Mouse (Mus musculus): ENCODE data around the gene Sox8. TPM values are rescaled to one million over a fixed set of nuclear protein-coding genes. Genes with fewer than 3 reads are reported as not detected.
A peak's percentile ranks its signal among the peaks of the same experiment; 100 is the strongest.

The Sox8 gene
- total RNA-seq, 1 experiment, result 0.40 TPM

- Histone ChIP-seq H3K27ac (ENCODE audit: insufficient read depth, low read depth, low read length, poor library complexity, severe bottlenecking) (0 out of 2 replicates have a peak overlapping the region, but pooled peaks have one; percentile 24), H3K9me3 (ENCODE audit: control insufficient read depth, insufficient read depth, low read depth, low read length) (no peaks in the 10 kb centered on the region), H3K4me3 (ENCODE audit: insufficient read depth in 1 of 2, low read depth in 1 of 2, low read length in 2 of 2, poor library complexity in 1 of 2, severe bottlenecking in 1 of 2) (peak overlapping the region; percentile 79 to 97), H3K4me1 (ENCODE audit: control insufficient read depth in 2 of 2, insufficient read depth in 2 of 2, low read length in 2 of 2, poor library complexity in 1 of 2) (peaks cover 2 to 3% of the 10 kb centered on the region in 2 experiments; a peak in 1 of 4 replicates), H3K9ac (ENCODE audit: insufficient read depth, low read depth, low read length, poor library complexity, severe bottlenecking) (peak overlapping the region; percentile 79), H3K36me3 (ENCODE audit: control insufficient read depth, insufficient read depth, low read length, poor library complexity, severe bottlenecking) (no peaks in the 10 kb centered on the region)
- TF ChIP-seq HCFC1 (IDR thresholded peaks at IDR 0.05; ENCODE audit: borderline replicate concordance, insufficient read depth, low read length) (no peak), ZC3H11A (IDR thresholded peaks at IDR 0.05; ENCODE audit: borderline replicate concordance, low read depth, low read length) (no peak), MAFK (IDR thresholded peaks at IDR 0.05; ENCODE audit: insufficient read depth, low read depth, low read length) (no peak), CHD2 (IDR thresholded peaks at IDR 0.05; ENCODE audit: low read depth, low read length) (no peak), ZNF384 (IDR thresholded peaks at IDR 0.05; ENCODE audit: low read depth, low read length) (no peak)
- in situ Hi-C loops (cut with MboI; ENCODE audit: low sequenced_read_pairs in 2 of 2, unreplicated experiment in 2 of 2), result no loop called here
- DNase-seq (ENCODE audit: low read depth, low spot score), result peak; percentile 29
Observed at GRCm38 (mm10) chr17:25579332-25580047, 9.0 kb upstream of the Sox8 start.

GRCm38 (mm10) chr17:25578920-25579319, 8.4 kb upstream of the Sox8 start, which contains the start of gene Lmf1:
Gene Lmf1 (plus strand): TSS chr17:25579085.
- Histone ChIP-seq H3K4me1 (ENCODE audit: control insufficient read depth in 2 of 2, insufficient read depth in 2 of 2, low read length in 2 of 2, poor library complexity in 1 of 2) (peaks cover 2 to 3% of the 10 kb centered on the region in 2 experiments; a peak in 1 of 4 replicates), H3K4me3 (ENCODE audit: insufficient read depth in 1 of 2, low read depth in 1 of 2, low read length in 2 of 2, poor library complexity in 1 of 2, severe bottlenecking in 1 of 2) (peak within 1 kb of the TSS; percentile 79 to 97), H3K9me3 (ENCODE audit: control insufficient read depth, insufficient read depth, low read depth, low read length) (no peaks in the 10 kb centered on the region), H3K27ac (ENCODE audit: insufficient read depth, low read depth, low read length, poor library complexity, severe bottlenecking) (0 out of 2 replicates have a peak within 1 kb of the TSS, but pooled peaks have one; percentile 24), H3K9ac (ENCODE audit: insufficient read depth, low read depth, low read length, poor library complexity, severe bottlenecking) (peak within 1 kb of the TSS; percentile 79), H3K36me3 (ENCODE audit: control insufficient read depth, insufficient read depth, low read length, poor library complexity, severe bottlenecking) (no peaks in the 10 kb centered on the region)
- in situ Hi-C loops (cut with MboI; ENCODE audit: low sequenced_read_pairs in 2 of 2, unreplicated experiment in 2 of 2), result no loop called here
- DNase-seq (ENCODE audit: low read depth, low spot score), result peak; percentile 95
- no peak for TF ChIP-seq CHD2 (IDR thresholded peaks at IDR 0.05; ENCODE audit: low read depth, low read length)
- TF ChIP-seq MAFK (IDR thresholded peaks at IDR 0.05; ENCODE audit: insufficient read depth, low read depth, low read length), result no peak
- no peak for TF ChIP-seq ZC3H11A (IDR thresholded peaks at IDR 0.05; ENCODE audit: borderline replicate concordance, low read depth, low read length)
- TF ChIP-seq HCFC1 (IDR thresholded peaks at IDR 0.05; ENCODE audit: borderline replicate concordance, insufficient read depth, low read length), result no peak
- TF ChIP-seq ZNF384 (IDR thresholded peaks at IDR 0.05; ENCODE audit: low read depth, low read length), result no peak

- Histone ChIP-seq H3K4me3 (ENCODE audit: insufficient read depth in 1 of 2, low read depth in 1 of 2, low read length in 2 of 2, poor library complexity in 1 of 2, severe bottlenecking in 1 of 2) (no peak overlapping the region), H3K9ac (ENCODE audit: insufficient read depth, low read depth, low read length, poor library complexity, severe bottlenecking) (no peak overlapping the region), H3K36me3 (ENCODE audit: control insufficient read depth, insufficient read depth, low read length, poor library complexity, severe bottlenecking) (no peaks in the 10 kb centered on the region), H3K9me3 (ENCODE audit: control insufficient read depth, insufficient read depth, low read depth, low read length) (no peaks in the 10 kb centered on the region), H3K4me1 (ENCODE audit: control insufficient read depth in 2 of 2, insufficient read depth in 2 of 2, low read length in 2 of 2, poor library complexity in 1 of 2) (peaks cover 2 to 3% of the 10 kb centered on the region in 2 experiments; a peak in 1 of 4 replicates), H3K27ac (ENCODE audit: insufficient read depth, low read depth, low read length, poor library complexity, severe bottlenecking) (no peak overlapping the region)
- TF ChIP-seq ZC3H11A (IDR thresholded peaks at IDR 0.05; ENCODE audit: borderline replicate concordance, low read depth, low read length) (no peak), ZNF384 (IDR thresholded peaks at IDR 0.05; ENCODE audit: low read depth, low read length) (no peak), CHD2 (IDR thresholded peaks at IDR 0.05; ENCODE audit: low read depth, low read length) (no peak), MAFK (IDR thresholded peaks at IDR 0.05; ENCODE audit: insufficient read depth, low read depth, low read length) (no peak), HCFC1 (IDR thresholded peaks at IDR 0.05; ENCODE audit: borderline replicate concordance, insufficient read depth, low read length) (no peak)
- in situ Hi-C loops (cut with MboI; ENCODE audit: low sequenced_read_pairs in 2 of 2, unreplicated experiment in 2 of 2), result no loop called here
- no peak for DNase-seq (ENCODE audit: low read depth, low spot score)
Observed at GRCm38 (mm10) chr17:25577702-25578101, 7.2 kb upstream of the Sox8 start.

GRCm38 (mm10) chr17:25577263-25577662, 6.8 kb upstream of the Sox8 start:
- H3K9me3 ChIP-seq (ENCODE audit: control insufficient read depth, insufficient read depth, low read depth, low read length), result no peaks in the 10 kb centered on the region
- no peaks in the 10 kb centered on the region for H3K36me3 ChIP-seq (ENCODE audit: control insufficient read depth, insufficient read depth, low read length, poor library complexity, severe bottlenecking)
- TF ChIP-seq CHD2 (IDR thresholded peaks at IDR 0.05; ENCODE audit: low read depth, low read length) (no peak), ZNF384 (IDR thresholded peaks at IDR 0.05; ENCODE audit: low read depth, low read length) (no peak)
- DNase-seq (ENCODE audit: low read depth, low spot score), result no peak
- H3K27ac ChIP-seq (ENCODE audit: insufficient read depth, low read depth, low read length, poor library complexity, severe bottlenecking), result no peak overlapping the region
- in situ Hi-C loops (cut with MboI; ENCODE audit: low sequenced_read_pairs in 2 of 2, unreplicated experiment in 2 of 2), result no loop called here
- H3K4me3 ChIP-seq (ENCODE audit: insufficient read depth in 1 of 2, low read depth in 1 of 2, low read length in 2 of 2, poor library complexity in 1 of 2, severe bottlenecking in 1 of 2), result no peak overlapping the region
- H3K4me1 ChIP-seq (ENCODE audit: control insufficient read depth in 2 of 2, insufficient read depth in 2 of 2, low read length in 2 of 2, poor library complexity in 1 of 2), result peaks cover 2 to 3% of the 10 kb centered on the region in 2 experiments; a peak in 1 of 4 replicates
- H3K9ac ChIP-seq (ENCODE audit: insufficient read depth, low read depth, low read length, poor library complexity, severe bottlenecking), result no peak overlapping the region

All from ES-E14 (cell line).